Mouse (Mus musculus): Measurements from ENCODE around the gene Rd3.

GRCm38 (mm10) chr1:191989060-191989459 lies 11.9 kb downstream of the Rd3 start:
- TF ChIP-seq CTCF (IDR thresholded peaks at IDR 0.05; ENCODE audit: borderline replicate concordance, insufficient read depth, low read depth, low read length): no peak
- no peak for TF ChIP-seq POLR2A (IDR thresholded peaks at IDR 0.05; ENCODE audit: borderline replicate concordance, insufficient read depth, low read length)

All from cerebellum, adult 2 months (tissue).